Mouse (Mus musculus): ENCODE measurements around the gene Gm10961.

- TF ChIP-seq CTCF (IDR thresholded peaks at IDR 0.05; ENCODE audit: insufficient read depth, low read depth, low read length) (no peak), POLR2A (IDR thresholded peaks at IDR 0.05; ENCODE audit: insufficient read depth, low read depth, low read length) (no peak)
Observed at GRCm38 (mm10) chr3:107595938-107596461, 35.1 kb upstream of the Gm10961 start.

Data from olfactory bulb, adult 2 months (tissue).